Mouse (Mus musculus) hindbrain, embryonic 12.5 days (tissue): ENCODE measurements around the gene Mrgprh. TPM values are rescaled to one million over a fixed set of nuclear protein-coding genes. Genes with fewer than 3 reads are reported as not detected.

Source experiments
- ATAC-seq: fragments of 200-750 bp; cut with Nextera tagmentation; 2 replicates; pipeline ENCODE4 v1.8.0; 2017; ENCODE audit warnings: moderate TSS enrichment; ENCODE audit not compliant: low FRiP score
- H3K27ac ChIP-seq: fragments of 300-500 bp; sonication (generic); 2 replicates; pipeline ENCODE4 v1.5.1; 2016; ENCODE audit warnings: mild to moderate bottlenecking
- H3K27me3 ChIP-seq: fragments of 300-500 bp; sonication (generic); 2 replicates; pipeline ENCODE4 v1.6.1; 2016; ENCODE audit warnings: mild to moderate bottlenecking
- H3K36me3 ChIP-seq: fragments of 300-500 bp; sonication (generic); 2 replicates; pipeline ENCODE4 v1.6.1; 2016; ENCODE audit warnings: mild to moderate bottlenecking
- H3K4me1 ChIP-seq: fragments of 300-500 bp; sonication (generic); 2 replicates; pipeline ENCODE4 v1.6.1; 2016
- H3K4me2 ChIP-seq: fragments of 300-500 bp; sonication (generic); replicated peaks from 2 replicates; pipeline ENCODE4 v1.6.1; 2016; ENCODE audit warnings: mild to moderate bottlenecking
- H3K4me3 ChIP-seq: fragments of 300-500 bp; sonication (generic); 2 replicates; pipeline ENCODE4 v1.5.1; 2016; ENCODE audit warnings: mild to moderate bottlenecking
- H3K9ac ChIP-seq: fragments of 300-500 bp; sonication (generic); 2 replicates; pipeline ENCODE4 v1.6.1; 2016; ENCODE audit warnings: mild to moderate bottlenecking, moderate library complexity
- H3K9me3 ChIP-seq: fragments of 300-500 bp; sonication (generic); replicated peaks from 2 replicates; pipeline ENCODE4 v1.6.1; 2016; ENCODE audit warnings: mild to moderate bottlenecking
- WGBS: fragments of 180-500 bp; shearing (Covaris S2); methylation state at CpG from one replicate; pipeline ENCODE4 v1.1.7; 2016; 5-methylcytosine and 5-hydroxymethylcytosine counted together
- polyA plus RNA-seq: library from polyadenylated mRNA; unstranded; fragments of >200 nt; fragmentation: Nextera tagmentation; extraction: Ambion mirVana; gene quantifications from 2 replicates; pipeline ENCODE4 v1.2.1, GENCODE M21; 2016

Mrgprh gene
- 0.12 TPM in 1 of 2 replicates, not detected in the other for polyA plus RNA-seq

DNA sequence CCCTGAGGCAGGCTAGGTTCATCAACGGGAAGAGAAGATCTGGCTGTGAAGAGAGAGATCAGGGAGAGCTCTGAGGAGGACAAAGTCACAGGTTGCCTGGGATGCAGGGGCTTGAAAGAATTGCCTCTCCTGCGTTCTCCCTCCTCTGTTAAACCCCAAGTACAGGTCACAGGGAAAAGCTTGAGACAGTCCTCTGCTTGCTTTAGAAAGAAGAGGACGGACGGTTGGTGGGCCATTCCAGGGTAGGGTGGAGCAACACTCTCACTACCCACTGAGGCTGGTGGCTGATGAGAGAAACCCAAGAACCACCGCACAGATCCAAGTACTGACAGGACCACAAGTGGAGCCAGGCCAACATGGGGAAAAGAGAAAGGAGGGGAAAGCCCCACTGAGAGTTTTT, at the start of gene Mrgprh:
TSS of gene Mrgprh (plus strand) at position 301 of the 400 bp plus-strand sequence.
- Histone ChIP-seq H3K36me3 (no peaks in the 10 kb centered on the region), H3K27me3 (peaks cover 5% of the 10 kb centered on the region; the same call in 1 of the 2 replicates), H3K4me3 (no peak within 1 kb of the TSS), H3K9ac (no peak within 1 kb of the TSS), H3K9me3 (no peaks in the 10 kb centered on the region), H3K4me2 (no peak within 1 kb of the TSS), H3K4me1 (0 out of 2 replicates have a peak, but pooled peaks cover 6% of the 10 kb centered on the region), H3K27ac (no peak within 1 kb of the TSS)
- 79% methylated on average over 5 of the region's 5 CpGs for WGBS
- no peak for ATAC-seq

DNA sequence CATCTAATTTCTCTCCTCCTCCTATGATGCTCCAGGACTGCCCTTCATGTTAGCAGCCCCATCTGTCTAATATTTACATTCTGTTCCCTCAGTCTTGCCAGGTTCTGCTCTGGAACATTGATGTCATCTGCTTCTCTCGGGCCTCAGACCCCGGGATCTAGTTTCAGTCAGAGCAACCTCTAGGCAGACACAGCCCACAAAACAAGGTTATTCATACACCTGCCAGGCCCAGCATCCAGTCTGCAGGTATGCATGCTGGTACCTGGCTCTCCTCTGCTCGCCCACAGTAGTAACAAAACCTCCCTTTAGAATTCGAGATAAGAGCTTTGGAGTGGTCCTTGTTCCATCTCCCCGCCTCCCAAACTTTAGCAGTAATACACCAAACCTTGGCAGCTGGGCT, 45.5 kb upstream of the Mrgprh start:
- 80% methylated on average over 5 of the region's 5 CpGs for WGBS
- Histone ChIP-seq H3K4me3 (no peak overlapping the region), H3K27ac (no peak overlapping the region), H3K4me1 (no peaks in the 10 kb centered on the region), H3K9me3 (no peaks in the 10 kb centered on the region), H3K9ac (no peak overlapping the region), H3K27me3 (no peaks in the 10 kb centered on the region), H3K4me2 (no peak overlapping the region), H3K36me3 (no peaks in the 10 kb centered on the region)
- ATAC-seq: no peak

DNA sequence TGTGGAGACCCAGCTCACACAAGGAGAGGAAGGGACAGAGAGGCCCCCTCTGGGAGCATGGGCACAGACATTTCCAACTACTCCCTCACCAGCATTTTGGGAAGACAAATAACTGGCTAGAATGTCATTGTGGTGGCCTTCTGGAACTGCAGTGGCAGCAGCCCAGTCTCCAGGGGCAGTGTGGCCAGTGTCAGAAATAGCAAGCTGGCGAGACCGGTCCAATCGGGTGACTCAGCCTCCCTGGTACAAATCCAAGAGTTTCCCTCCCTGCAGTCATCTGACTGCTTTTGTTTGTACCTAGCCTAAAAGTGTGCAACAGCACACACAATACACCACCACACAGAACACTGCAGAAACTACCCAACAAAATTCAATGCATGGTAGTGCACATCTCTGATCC, 43.6 kb upstream of the Mrgprh start:
- no peaks in the 10 kb centered on the region for H3K36me3 ChIP-seq
- no peaks in the 10 kb centered on the region for H3K9me3 ChIP-seq
- H3K4me3 ChIP-seq: no peak overlapping the region
- ATAC-seq: no peak
- H3K27ac ChIP-seq: no peak overlapping the region
- H3K27me3 ChIP-seq: no peaks in the 10 kb centered on the region
- 90% methylated on average over 3 of the region's 3 CpGs for WGBS
- H3K4me1 ChIP-seq: no peaks in the 10 kb centered on the region
- no peak overlapping the region for H3K9ac ChIP-seq
- no peak overlapping the region for H3K4me2 ChIP-seq

DNA sequence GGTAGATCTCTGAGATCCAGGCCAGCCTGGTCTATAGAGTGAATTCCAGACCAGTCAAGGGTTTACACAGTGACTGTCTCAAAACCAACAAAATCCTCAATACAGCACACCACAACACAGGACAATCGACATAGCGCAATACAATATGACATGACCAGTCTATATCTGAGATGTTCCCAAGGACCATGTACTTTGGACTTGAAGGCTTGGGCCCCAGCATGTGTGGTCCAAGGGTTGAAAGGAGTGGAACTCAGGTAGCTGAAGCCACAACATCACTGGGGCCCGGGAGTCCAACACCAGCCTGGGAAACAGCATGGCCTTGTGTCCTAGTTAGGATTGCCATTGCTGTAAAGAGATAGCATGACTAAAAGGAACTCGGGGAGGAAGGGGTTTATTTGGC, 43.2 kb upstream of the Mrgprh start:
- Histone ChIP-seq H3K4me2 (no peak overlapping the region), H3K36me3 (no peaks in the 10 kb centered on the region), H3K4me3 (no peak overlapping the region), H3K4me1 (no peaks in the 10 kb centered on the region), H3K9ac (no peak overlapping the region), H3K27ac (no peak overlapping the region), H3K27me3 (no peaks in the 10 kb centered on the region), H3K9me3 (no peaks in the 10 kb centered on the region)
- WGBS: 95% methylated on average over 4 of the region's 4 CpGs
- no peak for ATAC-seq

DNA sequence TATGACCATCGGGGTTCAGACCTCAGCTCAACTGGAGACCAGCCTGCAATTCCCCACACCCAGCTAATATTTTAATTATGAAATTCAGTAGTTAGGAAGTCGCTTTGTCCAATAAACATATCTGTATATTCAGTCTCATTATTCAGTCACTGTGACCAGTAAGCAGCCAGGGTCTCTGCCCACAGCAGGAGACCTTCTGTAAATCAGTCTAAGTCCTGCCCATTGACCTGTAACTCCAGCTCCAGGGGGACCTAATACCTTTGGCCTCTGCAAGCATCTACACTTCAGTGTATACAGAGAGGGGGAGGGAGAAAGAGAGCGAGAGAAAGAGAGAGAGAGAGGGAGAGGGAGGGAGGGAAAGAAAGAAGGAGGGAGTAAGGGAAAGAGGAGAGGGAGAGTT, 41.5 kb upstream of the Mrgprh start:
- no peak for ATAC-seq
- Histone ChIP-seq H3K9me3 (no peaks in the 10 kb centered on the region), H3K36me3 (no peaks in the 10 kb centered on the region)

DNA sequence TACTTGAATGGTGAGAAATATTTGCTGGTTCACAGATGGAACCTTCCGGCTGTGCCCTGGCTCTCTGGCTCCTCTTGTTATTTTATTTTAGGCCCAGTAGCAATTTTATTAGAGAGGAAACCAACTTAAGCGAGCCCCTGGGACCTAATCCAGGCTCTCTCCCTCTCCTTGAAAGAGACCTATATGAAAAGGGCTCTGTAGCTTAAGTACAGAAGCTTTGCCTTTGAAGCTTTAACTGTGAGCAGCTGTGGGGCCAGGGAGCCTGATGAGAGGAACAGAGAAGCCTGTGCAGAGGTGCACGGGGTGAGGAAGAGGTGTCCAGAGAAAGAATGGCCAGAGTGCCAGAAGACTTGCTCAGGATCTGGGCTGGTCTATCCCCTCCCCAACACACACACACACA, 41.0 kb upstream of the Mrgprh start:
- no peak overlapping the region for H3K9ac ChIP-seq
- no peak overlapping the region for H3K4me3 ChIP-seq
- no peak overlapping the region for H3K4me2 ChIP-seq
- H3K9me3 ChIP-seq: no peaks in the 10 kb centered on the region
- H3K4me1 ChIP-seq: no peaks in the 10 kb centered on the region
- H3K27me3 ChIP-seq: no peaks in the 10 kb centered on the region
- WGBS: 42% methylated on average over 3 of the region's 3 CpGs
- no peaks in the 10 kb centered on the region for H3K36me3 ChIP-seq
- H3K27ac ChIP-seq: no peak overlapping the region
- ATAC-seq: no peak

More for the DNA sequence above, 41.5 kb upstream of the Mrgprh start:
- Histone ChIP-seq H3K27ac (no peak overlapping the region), H3K9ac (no peak overlapping the region), H3K27me3 (no peaks in the 10 kb centered on the region), H3K4me3 (no peak overlapping the region), H3K4me1 (no peaks in the 10 kb centered on the region), H3K4me2 (no peak overlapping the region)
- WGBS: 73% methylated on average over 3 of the region's 3 CpGs

DNA sequence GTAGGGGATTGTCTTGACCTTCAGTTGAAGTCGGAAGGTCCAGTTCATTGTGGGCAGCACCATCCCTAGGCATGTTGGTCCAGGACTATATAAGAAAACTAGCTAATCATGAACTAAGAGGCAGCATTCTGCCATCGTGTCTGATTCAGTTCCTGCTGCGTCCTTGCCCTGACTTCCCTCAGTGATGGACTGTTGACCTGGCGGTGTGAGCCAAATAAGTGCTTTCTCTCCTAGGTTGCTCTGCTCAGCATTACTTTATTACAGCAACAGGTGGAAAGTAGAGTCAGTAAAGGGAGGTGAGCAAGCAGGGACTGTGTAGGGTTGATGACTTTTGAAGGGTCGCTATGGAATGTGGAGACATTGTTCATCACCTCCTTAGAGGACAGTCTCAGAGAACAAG, 40.1 kb upstream of the Mrgprh start:
- H3K9ac ChIP-seq: no peak overlapping the region
- H3K27ac ChIP-seq: no peak overlapping the region
- H3K36me3 ChIP-seq: no peaks in the 10 kb centered on the region
- no peak overlapping the region for H3K4me3 ChIP-seq
- ATAC-seq: no peak
- no peaks in the 10 kb centered on the region for H3K4me1 ChIP-seq
- H3K9me3 ChIP-seq: no peaks in the 10 kb centered on the region
- 91% methylated on average over 5 of the region's 5 CpGs for whole genome bisulfite sequencing
- no peaks in the 10 kb centered on the region for H3K27me3 ChIP-seq
- H3K4me2 ChIP-seq: no peak overlapping the region

DNA sequence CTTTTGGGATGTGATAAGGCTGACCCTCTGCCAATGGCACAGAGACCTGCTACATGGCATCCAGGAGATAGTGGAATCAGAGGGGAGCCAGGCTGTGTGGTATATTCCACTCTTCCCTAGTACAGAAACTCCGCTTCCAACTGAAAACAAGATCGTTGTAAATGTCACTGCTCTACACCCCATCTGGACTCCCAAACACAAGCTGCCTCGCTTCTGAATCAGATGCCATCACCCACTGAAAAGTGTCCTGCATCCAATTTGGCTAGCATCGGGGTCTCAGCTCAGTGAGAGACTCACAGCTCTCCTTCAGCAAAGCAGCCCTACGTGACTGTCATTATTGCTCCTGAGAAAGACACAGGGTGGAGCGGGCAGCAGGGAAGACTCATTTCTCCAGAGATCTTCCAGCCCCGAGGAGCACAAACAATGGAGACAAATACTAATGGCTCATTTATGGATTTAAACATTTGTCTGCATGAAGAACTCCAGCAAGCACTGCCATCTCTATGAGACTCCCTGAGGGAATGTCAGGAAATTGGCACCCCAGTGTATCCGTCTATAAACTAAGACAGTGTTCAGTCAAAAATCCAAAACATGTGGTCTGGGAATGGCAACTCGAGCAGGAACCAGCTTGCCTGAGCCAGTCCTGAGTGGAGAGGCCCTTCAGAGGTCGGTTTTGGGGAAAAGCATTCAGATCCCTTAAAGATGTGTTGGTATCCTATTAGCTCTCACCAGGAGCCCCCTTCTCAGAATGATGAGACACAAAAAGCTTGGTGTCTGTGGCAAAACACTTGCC, 36.2 kb upstream of the Mrgprh start:
- no peaks in the 10 kb centered on the region for H3K4me1 ChIP-seq
- 70% methylated on average over 10 of the region's 10 CpGs for WGBS
- H3K27me3 ChIP-seq: no peaks in the 10 kb centered on the region
- ATAC-seq: no peak
- no peak overlapping the region for H3K4me3 ChIP-seq
- H3K4me2 ChIP-seq: no peak overlapping the region
- no peaks in the 10 kb centered on the region for H3K36me3 ChIP-seq
- H3K27ac ChIP-seq: no peak overlapping the region
- H3K9me3 ChIP-seq: no peaks in the 10 kb centered on the region
- H3K9ac ChIP-seq: no peak overlapping the region

DNA sequence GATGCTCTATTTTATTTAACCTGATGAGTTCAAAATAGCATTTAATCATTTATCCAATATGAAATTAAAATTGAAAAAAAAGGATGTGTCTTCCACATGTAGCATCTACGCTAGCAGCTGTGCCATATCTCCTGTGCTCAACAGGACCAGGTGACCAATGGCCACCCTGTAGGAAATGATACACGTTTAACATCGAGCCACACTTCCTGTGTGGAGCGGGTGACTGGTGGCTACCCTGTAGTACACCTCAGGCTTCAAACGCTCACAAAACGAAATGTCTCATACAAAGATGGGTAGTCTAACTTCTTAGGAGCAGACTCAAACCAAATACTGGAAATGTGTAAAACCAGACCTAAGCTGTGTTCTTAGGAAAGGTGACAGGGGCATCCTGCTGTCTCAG, 32.0 kb upstream of the Mrgprh start:
- WGBS: 82% methylated on average over 6 of the region's 6 CpGs
- Histone ChIP-seq H3K27me3 (no peaks in the 10 kb centered on the region), H3K4me2 (no peak overlapping the region), H3K4me1 (no peaks in the 10 kb centered on the region), H3K4me3 (no peak overlapping the region), H3K27ac (0 out of 2 replicates have a peak overlapping the region, but pooled peaks have one; percentile 0), H3K9me3 (no peaks in the 10 kb centered on the region), H3K36me3 (no peaks in the 10 kb centered on the region), H3K9ac (no peak overlapping the region)
- no peak for ATAC-seq

DNA sequence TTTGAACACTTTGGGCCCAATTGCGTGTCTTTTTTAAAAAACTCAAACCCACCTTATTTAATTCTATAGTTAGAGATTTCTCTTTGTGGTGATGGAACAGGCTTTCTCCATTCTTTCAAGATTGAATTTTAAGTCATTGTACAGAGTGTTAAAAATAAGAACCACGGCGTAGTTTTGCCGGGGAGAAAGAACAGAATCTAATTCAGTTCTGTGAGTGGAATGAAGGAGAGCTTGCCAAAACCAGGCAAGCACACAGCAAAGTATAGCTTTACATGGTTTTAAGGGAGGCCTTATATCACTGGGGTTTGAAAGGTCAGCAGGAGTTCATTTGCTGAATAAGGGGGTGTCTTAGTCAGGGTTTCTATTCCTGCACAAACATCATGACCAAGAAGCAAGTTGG, 31.3 kb upstream of the Mrgprh start:
- ATAC-seq: no peak
- 85% methylated on average over 4 of the region's 4 CpGs for WGBS

DNA sequence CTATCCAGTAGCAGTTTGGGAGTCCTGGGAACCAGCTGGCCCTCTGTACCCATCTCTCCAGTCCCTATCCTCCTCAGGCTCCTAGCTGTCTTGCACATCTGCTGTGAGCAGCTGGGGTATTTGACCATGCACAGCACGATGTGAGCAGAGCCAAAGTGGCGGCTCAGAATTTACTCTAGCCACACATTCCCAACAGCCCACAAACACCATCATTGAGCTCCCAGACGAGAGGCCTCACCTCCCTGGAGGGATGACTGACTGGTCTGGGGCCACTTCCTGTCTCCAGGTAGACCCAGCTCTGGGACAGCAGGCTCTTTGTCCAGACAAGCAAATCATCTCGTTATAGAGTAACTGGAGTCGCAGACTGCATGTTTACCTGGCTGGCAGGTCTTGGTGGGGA, 30.0 kb upstream of the Mrgprh start:
- H3K4me3 ChIP-seq: no peak overlapping the region
- no peak for ATAC-seq
- H3K4me2 ChIP-seq: no peak overlapping the region
- 47% methylated on average over 5 of the region's 5 CpGs for WGBS
- H3K9ac ChIP-seq: no peak overlapping the region
- H3K27ac ChIP-seq: no peak overlapping the region
- no peaks in the 10 kb centered on the region for H3K36me3 ChIP-seq
- H3K9me3 ChIP-seq: no peaks in the 10 kb centered on the region
- no peaks in the 10 kb centered on the region for H3K27me3 ChIP-seq
- no peaks in the 10 kb centered on the region for H3K4me1 ChIP-seq

More for the DNA sequence above, 31.3 kb upstream of the Mrgprh start:
- Histone ChIP-seq H3K4me1 (no peaks in the 10 kb centered on the region), H3K4me2 (no peak overlapping the region), H3K4me3 (no peak overlapping the region), H3K9me3 (no peaks in the 10 kb centered on the region), H3K9ac (no peak overlapping the region), H3K27ac (no peak overlapping the region), H3K27me3 (no peaks in the 10 kb centered on the region), H3K36me3 (no peaks in the 10 kb centered on the region)

DNA sequence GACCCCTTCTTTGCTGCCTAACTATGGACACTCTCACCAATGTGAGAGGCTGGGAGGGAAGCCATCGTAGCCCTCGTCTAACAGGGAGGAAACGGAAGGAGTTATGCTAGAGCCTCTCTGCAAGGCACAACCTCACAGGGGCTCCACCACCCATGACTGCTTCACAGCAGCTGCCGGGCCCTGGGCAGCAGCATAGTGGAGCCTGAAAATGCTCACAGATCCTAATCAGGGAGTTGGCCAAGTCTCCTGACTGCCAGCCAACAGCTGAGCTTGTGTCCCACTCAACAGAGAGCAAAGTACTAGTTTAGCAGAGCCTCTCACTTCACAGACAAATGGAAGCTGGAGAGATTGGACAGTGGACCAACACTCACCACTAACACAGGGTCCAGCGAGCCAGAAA, 29.4 kb upstream of the Mrgprh start:
- H3K27ac ChIP-seq: no peak overlapping the region
- WGBS: 83% methylated on average over 5 of the region's 5 CpGs
- no peaks in the 10 kb centered on the region for H3K9me3 ChIP-seq
- H3K4me3 ChIP-seq: no peak overlapping the region
- H3K36me3 ChIP-seq: no peaks in the 10 kb centered on the region
- no peaks in the 10 kb centered on the region for H3K27me3 ChIP-seq
- no peak overlapping the region for H3K9ac ChIP-seq
- ATAC-seq: no peak
- no peaks in the 10 kb centered on the region for H3K4me1 ChIP-seq
- no peak overlapping the region for H3K4me2 ChIP-seq

DNA sequence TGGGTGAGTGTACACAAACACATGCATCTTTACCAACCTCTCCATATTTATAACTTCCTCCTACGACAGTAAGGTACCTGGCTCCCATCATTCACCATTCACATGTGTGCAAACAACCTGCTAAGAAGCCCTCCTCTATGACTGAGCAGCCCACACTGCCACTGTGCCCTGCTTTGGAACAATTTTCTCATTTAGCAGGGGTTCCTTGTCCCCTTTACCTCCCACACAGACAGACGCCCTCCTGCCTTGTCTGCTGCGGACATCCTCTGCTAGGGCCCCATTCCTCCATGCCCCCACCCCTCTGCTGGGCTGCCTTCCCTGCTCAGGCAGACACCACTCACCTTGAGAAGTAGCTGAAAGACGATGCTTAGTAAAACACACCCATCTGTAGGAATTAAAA, 28.1 kb upstream of the Mrgprh start:
- Histone ChIP-seq H3K9me3 (no peaks in the 10 kb centered on the region), H3K4me3 (no peak overlapping the region), H3K36me3 (no peaks in the 10 kb centered on the region), H3K4me2 (no peak overlapping the region), H3K27ac (no peak overlapping the region), H3K4me1 (no peaks in the 10 kb centered on the region), H3K27me3 (no peaks in the 10 kb centered on the region), H3K9ac (no peak overlapping the region)
- ATAC-seq: no peak
- 62% methylated on average over 4 of the region's 4 CpGs for WGBS
